Mouse (Mus musculus) spleen, postnatal 4 days (tissue): Measurements from ENCODE around the gene Npas3.

Experiments used
- DNase-seq, 2 experiments: peaks; one replicate each; pipeline ENCODE4 v3.0.0; 2022; ENCODE audit warnings: low spot score in 2 of 2

Npas3 gene

DNA sequence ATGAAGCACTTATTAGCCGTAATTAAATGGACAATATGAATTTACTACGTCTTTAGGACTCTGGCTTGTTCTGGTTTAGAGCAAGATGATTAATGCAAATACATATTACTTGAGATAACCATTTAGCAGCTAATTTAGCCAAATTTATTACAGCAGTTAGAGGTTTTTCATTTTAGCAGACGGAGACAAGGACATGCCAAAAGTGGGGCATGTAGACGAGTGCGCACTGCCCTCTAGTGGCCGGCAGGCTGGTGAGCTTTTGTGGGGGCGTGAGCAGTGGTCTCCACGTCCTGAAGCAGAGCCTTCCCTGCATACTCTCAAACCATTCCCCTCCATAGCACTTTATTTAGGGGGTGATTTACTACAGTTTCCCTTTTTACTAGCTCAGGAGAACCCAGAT lies 812.3 kb downstream of the Npas3 start:
- peak; percentile 36 to 79 for DNase-seq

DNA sequence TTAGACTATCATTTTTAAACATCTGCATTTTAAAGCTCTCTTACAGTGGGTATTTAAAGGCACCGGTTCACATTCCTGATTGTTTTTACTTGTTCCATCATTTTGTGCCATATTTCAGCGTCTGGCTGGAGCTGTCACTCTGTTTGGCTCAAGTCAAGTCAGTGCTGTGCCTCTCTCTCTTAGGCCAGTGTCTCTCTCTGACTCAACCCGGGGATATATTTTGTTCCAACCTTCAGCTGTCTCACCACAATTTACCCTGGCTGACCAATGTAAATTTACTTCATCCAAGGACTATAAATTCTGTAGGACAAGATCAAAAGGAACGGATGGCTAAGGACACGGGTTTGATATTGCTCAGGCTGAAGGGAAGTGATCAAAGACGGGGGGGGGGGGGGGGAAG lies 812.7 kb downstream of the Npas3 start:
- DNase-seq: no peak

DNA sequence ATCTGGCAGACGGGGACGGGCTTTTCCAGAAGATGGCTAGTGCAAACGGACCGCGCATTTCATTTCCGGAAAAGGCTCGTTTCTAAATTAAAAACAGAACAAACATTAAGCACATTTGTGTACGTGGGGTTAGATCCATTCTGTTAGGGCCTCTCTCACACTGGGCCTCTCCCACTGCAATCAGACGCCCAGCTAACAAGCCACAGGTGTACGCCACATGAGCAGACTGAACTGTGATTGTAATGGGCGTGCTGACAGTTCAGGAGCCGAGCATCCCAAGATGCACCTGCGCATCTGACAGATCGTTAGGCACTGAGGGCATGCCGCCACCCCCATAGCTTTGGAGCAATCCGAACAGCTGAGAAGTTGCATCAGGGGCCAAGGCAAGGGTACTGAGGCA lies 816.5 kb downstream of the Npas3 start:
- DNase-seq: no peak

DNA sequence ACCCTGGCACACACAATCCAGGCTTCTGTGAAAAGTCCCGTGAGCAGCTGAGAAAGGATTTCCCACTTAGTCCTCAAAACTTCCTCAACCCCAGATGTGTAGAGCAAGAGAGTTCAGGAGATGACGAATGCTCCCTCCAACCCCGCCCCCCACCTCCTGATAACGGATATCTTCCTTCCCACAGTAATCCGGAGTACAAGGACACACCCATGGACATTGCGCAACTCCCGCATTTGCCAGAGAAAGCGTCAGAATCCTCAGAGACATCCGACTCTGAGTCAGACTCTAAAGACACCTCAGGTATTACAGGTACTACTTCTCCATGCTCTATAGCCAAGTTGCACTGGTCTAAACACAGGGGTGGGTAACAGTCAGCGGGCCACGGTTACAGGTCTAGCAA lies 817.1 kb downstream of the Npas3 start:
- DNase-seq: no peak

DNA sequence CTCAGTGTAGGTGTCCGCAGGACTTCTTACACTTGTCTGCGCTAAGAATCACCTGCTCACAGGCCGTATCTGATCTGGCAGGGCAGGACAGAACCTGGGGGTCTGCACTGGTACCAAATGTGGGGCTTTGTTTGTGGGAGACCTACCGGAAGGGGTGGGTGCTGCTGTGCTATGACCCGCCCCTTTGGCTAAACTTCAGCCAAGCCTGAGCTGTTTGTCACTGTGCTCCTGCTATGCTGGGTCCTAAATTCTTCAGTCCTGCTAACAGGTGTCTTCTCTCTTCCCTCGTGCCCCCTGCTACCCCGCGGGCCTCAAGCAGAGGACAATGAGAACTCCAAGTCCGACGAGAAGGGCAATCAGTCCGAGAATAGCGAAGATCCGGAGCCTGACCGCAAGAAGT lies 818.9 kb downstream of the Npas3 start:
- no peak for DNase-seq

DNA sequence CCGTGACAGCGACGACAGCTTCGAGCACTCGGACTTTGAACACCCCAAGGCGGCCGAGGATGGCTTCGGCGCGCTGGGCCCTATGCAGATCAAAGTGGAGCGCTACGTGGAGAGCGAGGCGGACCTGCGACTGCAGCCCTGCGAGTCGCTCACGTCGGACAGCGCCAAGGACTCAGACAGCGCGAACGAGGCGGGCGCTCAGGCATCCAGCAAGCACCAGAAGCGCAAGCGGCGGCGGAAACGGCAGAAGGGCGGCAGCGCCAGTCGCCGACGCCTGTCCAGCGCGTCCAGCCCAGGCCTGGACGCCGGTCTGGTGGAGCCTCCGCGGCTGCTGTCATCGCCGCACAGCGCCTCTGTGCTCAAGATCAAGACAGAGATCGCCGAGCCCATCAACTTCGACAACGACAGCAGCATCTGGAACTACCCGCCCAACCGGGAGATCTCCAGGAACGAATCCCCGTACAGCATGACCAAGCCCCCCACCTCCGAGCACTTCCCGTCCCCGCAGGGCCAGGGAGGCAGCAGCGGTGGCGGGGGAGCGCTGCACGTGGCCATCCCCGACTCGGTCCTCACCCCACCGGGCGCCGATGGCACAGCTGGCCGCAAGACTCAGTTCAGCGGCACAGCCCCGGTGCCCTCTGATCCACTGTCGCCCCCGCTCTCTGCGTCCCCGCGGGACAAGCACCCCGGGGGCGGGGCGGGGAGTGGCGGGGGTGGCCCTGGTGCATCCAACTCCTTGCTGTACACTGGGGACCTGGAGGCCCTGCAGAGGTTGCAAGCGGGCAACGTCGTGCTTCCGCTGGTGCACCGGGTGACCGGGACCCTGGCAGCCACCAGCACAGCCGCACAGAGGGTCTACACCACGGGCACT lies 819.6 kb downstream of the Npas3 start:
- peak in 1 of 2 experiments; percentile 61 for DNase-seq

DNA sequence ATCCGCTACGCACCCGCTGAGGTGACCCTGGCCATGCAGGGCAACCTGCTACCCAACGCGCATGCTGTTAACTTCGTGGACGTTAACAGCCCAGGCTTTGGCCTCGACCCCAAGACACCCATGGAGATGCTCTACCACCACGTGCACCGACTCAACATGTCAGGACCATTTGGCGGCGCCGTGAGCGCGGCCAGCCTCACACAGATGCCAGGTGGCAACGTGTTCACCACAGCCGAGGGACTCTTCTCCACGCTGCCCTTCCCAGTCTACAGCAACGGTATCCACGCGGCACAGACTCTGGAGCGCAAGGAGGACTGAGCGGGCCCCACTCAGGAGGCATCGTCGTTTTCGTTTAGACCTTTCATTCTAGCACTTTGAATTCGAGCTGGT lies 820.3 kb downstream of the Npas3 start:
- DNase-seq: peak in 1 of 2 experiments; percentile 60

DNA sequence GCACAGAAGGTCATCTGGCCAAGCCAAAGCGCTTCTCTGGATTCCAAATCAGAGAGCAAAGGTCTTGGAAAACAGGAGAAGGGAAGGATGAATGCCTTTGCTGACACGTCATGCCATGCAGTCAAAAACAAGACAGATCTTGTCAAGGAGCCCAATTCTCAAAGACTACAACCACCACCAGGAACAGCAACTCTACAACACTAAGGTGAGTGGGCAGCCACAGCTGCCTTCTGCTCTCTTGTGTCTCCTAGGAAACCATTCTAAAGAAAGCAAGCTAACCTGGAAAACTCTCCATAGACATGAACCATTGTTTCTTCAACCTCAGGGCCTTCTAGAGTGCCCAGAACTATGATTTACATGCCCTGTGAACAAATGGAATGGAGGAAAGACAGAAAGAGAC lies 825.5 kb downstream of the Npas3 start:
- DNase-seq: no peak

DNA sequence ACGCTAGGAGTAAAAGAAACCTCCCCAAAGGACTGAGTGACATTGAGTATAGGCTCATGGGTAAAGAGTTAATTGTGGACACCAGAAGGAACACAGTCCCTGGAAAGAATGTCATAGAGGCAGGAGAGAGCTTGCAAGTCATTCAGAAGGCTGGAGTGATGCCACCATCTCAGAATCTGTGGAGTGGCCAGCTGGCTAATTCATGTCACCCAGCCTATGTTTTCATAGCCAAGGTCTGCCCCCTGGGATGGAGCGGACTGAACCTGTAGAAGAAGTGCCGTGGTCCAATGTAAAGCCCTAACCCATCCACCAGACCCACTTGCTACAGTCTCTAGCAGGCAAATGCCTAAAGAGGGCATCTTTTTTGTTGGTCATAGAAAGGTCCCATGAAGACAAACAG lies 832.5 kb downstream of the Npas3 start:
- no peak for DNase-seq

DNA sequence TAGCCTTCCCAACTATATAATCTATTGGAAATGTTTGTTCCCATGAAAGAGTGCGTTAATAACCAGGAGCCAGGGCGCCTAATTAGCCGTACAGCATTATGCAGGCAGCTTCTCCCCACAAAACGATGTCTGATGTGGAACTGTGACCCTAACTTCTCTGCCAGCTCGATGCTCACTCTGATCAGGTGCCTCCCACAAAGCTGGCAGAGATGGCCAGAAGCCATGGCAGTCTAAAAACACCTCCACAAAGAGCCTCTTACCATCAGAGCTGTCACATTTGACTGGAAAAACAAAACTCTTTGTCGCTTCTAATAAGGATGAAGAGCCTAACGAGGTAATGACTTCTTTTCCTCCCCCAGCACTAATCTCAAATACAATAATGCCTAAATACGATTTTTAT lies 845.3 kb downstream of the Npas3 start:
- no peak for DNase-seq

DNA sequence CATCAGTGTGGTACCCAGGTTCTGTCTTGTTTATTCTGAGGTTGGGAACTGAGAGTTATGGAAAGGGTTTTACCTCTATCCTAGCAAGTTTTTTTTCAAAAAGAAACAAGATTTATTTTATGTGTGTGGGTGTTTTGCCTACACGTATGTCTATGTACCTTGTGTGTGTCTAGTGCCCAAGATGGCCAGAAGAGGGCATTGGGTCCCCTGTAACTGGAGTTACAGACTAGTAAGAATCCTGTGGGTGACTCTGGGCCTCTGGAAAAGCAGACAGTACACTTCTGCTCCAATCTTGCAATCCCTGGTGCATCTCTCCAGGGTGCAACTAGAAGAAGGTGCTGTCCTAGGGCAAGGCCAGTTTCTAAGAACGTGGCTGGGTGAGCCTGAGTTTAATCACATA lies 848.0 kb downstream of the Npas3 start:
- DNase-seq: no peak

DNA sequence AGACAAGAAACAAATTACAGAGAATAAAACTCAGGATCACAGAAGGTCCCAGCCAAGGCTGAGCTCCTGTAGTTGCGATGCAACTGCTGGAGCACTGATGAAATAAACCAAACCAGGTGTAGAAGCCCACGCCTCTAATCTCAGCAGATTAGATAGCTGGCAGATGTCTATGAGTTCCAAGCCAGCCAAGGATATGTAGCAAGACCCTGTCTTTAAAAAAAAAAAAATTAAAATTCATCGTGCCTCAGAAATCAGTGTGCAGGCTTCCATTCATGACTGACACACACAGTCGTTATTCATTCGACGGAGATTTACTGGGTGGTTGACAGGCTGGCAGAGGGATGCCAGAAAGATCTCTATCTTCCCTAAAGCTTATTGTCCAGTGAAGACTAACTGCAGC lies 849.7 kb downstream of the Npas3 start:
- DNase-seq: no peak

DNA sequence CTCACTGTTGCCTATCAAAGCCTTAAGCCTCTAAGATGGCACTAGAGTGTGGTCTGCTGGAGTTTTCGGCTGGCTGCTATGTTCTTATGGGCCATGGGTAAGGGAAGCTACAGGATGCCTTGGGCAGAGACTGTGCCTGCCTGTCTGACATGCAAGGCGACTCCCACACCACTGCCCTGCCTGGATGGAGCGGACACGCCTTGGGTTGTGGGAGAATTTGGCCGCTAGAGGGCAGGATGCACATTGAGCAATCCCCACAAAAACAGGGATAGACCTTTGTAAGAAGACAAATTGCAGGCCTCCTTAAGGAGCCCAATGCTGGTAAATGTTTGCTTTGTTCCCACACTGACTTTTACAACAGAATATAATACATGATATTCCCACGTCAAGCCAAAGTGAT lies 850.3 kb downstream of the Npas3 start:
- DNase-seq: peak; percentile 43 to 74

DNA sequence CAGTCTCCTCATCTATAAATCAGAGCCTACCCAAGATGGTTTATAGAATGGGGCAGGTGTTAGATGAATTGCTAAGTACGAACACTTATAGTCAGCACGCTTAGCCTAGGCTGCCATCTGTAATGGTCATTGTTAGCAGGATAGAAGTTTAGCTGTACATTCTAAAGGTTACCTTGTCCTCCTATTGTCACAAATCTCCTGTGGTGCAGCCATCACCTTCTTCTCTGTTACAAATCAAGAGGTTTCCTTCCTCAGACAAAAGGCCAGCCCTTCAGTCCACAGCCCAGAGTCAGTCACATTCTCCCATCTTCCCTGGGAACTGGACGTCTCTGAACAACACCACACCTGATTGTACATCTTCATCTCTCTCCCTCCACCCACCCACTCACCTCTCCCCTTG lies 851.0 kb downstream of the Npas3 start:
- DNase-seq: no peak

DNA sequence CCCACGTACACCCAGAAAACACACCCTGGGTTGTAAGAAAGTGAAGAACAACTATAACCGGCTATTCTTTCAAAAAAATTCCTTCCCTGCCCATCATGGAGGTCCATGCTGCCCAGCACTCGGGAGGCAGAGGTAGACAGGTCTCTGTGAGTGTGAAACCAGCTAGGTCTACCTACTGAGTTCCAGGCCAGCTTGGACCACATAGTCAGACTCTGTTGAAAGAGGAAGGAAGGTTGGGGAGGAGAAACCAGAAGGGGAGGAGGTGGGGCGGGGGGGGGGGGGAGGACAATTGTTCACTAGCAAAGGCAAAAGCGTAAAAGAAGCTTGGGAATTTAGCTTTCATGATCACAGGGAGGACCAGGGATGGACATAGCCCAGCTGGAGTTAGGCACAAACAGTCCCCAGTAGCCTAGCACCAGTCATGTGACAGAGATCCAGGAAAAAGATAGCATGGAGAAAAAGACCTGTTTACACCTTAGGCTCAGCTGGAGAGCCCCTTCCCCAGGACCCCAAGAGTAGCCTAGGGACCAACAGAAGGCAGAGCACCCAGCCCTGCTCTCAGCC lies 852.9 kb downstream of the Npas3 start:
- no peak for DNase-seq

DNA sequence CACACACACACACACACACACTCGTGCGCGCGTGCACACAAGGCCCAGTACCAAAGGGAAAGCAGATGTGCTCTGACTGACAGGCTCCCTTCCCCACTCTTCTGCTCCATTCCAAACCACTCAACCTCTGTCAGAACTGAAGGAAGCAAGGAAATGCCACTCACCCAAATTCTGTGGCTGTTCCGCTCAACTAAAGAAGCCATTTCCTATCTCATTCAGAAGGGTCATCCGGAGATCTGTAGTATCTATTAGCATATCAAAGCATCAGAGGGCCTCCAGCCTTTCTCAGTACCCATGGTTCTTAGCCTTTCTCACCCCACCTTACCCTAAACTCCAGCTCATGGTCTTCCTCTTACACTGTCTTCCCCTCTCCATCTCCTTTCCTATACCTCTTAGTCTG lies 854.0 kb downstream of the Npas3 start:
- no peak for DNase-seq

DNA sequence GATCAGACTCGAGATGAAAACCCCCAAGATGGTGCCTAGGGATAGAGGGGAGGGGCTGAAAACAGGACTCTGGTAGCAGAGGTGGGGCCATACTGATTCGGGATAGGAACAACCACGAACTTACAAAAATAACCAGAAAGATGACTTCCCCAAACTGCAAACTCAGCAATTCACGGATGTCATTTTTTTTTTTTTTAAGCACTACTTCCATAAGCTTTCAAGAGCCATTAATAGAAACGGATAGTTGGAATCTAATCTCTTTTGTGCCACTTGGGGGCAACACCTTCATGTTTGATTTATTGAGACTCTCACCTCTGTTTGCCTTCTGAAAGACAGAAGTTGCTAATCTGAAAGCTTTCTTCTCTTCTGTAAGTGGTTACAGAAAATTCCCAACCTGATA lies 857.1 kb downstream of the Npas3 start:
- DNase-seq: no peak

DNA sequence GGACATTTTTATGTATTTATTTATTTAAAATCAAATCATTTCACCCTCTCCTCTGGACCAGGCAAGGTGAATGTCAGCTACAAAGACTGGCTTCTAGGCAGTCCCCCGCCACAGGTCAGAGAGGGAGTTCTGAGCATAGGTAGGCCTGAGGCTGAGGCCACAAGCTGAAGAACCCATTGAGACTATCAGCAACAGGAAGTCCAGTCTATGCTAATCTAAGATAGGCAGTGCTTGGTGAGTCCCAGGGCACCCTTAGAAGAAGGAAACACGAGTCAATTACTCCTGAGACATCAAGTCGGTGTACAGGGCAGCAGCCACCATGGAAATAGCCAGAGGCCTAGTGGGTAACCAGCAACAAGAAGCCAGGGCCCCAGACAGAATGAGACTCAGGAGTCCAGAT lies 857.5 kb downstream of the Npas3 start:
- DNase-seq: no peak

DNA sequence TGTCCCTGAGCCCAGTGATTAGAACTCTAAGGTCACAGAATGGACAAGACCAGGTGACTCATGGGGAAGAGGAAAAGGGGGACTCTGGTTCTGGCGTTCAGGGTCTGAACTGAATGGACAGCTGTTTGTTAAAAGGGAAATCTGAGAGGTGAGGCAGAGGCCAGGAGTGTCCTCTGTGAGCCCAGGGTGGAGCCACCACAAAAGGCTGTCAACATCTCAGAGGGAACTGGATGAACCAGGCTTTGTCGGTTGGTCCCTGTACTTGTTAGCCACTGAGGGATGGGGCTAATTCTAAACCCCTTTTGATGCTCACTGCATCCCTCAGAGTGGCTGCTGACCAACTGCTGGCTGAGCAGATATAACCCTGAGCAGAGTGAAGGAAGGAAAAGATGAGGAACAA lies 861.9 kb downstream of the Npas3 start:
- DNase-seq: no peak

DNA sequence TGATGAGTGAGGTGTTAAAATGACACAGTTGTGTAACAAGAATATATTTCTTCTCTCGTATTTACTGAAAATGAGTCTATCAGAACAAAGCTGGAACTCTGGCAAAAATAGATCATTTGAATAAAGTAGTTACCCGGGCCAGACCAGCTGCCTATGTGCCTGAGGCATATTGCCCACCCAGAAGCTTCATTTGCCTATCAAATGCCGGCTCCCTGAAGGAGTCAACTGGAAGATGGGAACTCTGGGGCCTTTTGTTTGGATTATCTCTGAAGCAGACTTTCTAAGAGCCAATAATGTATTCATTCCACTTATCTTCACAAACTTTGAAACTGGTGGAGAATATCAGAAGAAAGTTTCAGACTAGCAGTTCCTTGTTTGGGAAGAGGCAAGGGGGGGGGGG lies 862.5 kb downstream of the Npas3 start:
- no peak for DNase-seq

DNA sequence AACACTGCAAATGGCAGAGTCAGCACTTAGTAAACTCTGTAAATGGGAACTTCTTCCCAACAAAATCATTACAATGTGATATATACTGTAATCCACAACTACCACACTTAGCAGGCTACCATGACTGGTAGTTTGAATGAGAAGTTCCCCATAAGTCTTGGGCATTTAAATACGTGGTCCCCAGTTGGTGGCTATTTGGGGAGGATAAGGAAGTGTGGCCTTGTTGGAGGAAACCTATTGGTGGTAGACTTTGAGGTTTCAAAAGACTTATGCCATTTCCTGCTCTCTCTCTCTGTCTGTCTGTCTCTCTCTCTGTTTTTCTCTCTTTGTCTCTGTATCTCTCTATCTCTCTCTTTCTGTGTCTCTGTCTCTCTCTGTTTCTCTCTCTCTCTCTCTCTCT lies 871.9 kb downstream of the Npas3 start:
- DNase-seq: no peak

DNA sequence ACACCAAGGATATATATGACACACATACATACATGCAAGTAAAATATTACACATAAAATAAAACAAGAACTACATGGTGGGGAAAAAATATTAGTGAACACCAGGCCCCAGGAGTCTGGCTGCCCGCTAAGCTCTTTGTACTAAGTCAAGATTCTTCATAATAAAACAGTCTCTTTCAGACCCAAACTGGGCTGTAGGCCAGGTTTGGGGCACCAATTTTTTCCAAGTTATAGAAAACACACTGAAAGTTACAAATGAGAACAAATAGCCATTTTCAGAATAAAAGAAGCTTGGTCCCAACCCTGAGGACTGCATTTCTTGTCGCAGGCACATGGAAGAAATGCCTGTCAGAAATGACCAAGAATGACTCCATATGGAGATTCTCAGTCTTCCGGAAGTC lies 872.8 kb downstream of the Npas3 start:
- DNase-seq: no peak
